Mouse (Mus musculus) kidney, adult 2 months (tissue): ENCODE data around the gene Gm21905. TPM values are rescaled to one million over a fixed set of nuclear protein-coding genes. Genes with fewer than 3 reads are reported as not detected.

Source experiments
- DNase-seq: peaks from one replicate; pipeline ENCODE4 v3.0.0; 2021
- H3K27ac ChIP-seq: fragments of 200-500 bp; 2 replicates; pipeline ENCODE4 v1.5.1; 2012; ENCODE audit warnings: low read depth, low read length, control low read depth, inconsistent platforms; ENCODE audit not compliant: insufficient read depth
- H3K27me3 ChIP-seq: fragments of 200-500 bp; replicated peaks from 2 replicates; pipeline ENCODE4 v1.6.1; 2012; ENCODE audit warnings: mild to moderate bottlenecking, moderate library complexity, low read length, inconsistent platforms; ENCODE audit not compliant: control insufficient read depth, insufficient read depth
- H3K36me3 ChIP-seq: fragments of 200-500 bp; 2 replicates; pipeline ENCODE4 v1.6.1; 2012; ENCODE audit warnings: mild to moderate bottlenecking, moderate library complexity, low read length, inconsistent platforms; ENCODE audit not compliant: control insufficient read depth, insufficient read depth
- H3K4me1 ChIP-seq: fragments of 200-500 bp; 2 replicates; pipeline ENCODE4 v1.6.1; 2011; ENCODE audit warnings: low read length; ENCODE audit not compliant: control insufficient read depth, insufficient read depth
- H3K4me3 ChIP-seq: fragments of 200-500 bp; 2 replicates; pipeline ENCODE4 v1.5.1; 2011; ENCODE audit warnings: mild to moderate bottlenecking, low read depth, low read length, control low read depth; ENCODE audit not compliant: insufficient read depth
- CTCF ChIP-seq: fragments of 200-500 bp; conservative IDR thresholded peaks from 2 replicates; pipeline ENCODE4 v1.5.1; 2011; ENCODE audit warnings: low read depth, mild to moderate bottlenecking, control low read depth, low read length, moderate library complexity, mixed read lengths; ENCODE audit not compliant: insufficient read depth, insufficient read length
- POLR2A ChIP-seq: fragments of 200-500 bp; IDR thresholded peaks from one replicate; pipeline ENCODE4 v1.6.1; 2011; ENCODE audit warnings: low read depth, low read length, control low read depth
- WGBS: fragments of 180-500 bp; shearing (Covaris S2); methylation state at CpG from one replicate; pipeline ENCODE4 v1.1.7; 2018; 5-methylcytosine and 5-hydroxymethylcytosine counted together
- polyA plus RNA-seq: library from polyadenylated mRNA; depleted of rRNA; stranded (reverse); fragments of >200 nt; gene quantifications from 2 replicates; pipeline ENCODE4 v1.2.3, GENCODE M21; 2012; rRNA removed

Gene Gm21905
- polyA plus RNA-seq, 1 experiment, result not detected

GRCm38 (mm10) chr5:67904555-67904954 lies 41.7 kb downstream of the Gm21905 start:
- TF ChIP-seq POLR2A, result no peak
- TF ChIP-seq CTCF, result no peak
- Histone ChIP-seq H3K4me3 (no peak overlapping the region), H3K4me1 (no peaks in the 10 kb centered on the region), H3K27me3 (no peaks in the 10 kb centered on the region), H3K27ac (no peak overlapping the region), H3K36me3 (no peaks in the 10 kb centered on the region)
- DNase-seq, result no peak
- WGBS, result 43% methylated on average over 2 of the region's 2 CpGs

- H3K4me3 ChIP-seq, result no peak overlapping the region
- 93% methylated on average over 1 of the region's 1 CpGs for WGBS
- no peaks in the 10 kb centered on the region for H3K4me1 ChIP-seq
- H3K27ac ChIP-seq, result no peak overlapping the region
- no peaks in the 10 kb centered on the region for H3K36me3 ChIP-seq
- TF ChIP-seq CTCF (no peak), POLR2A (no peak)
- DNase-seq, result no peak
- H3K27me3 ChIP-seq, result no peaks in the 10 kb centered on the region
These were observed 47.3 kb downstream of the Gm21905 start for GRCm38 (mm10) chr5:67898921-67899320.

- no peaks in the 10 kb centered on the region for H3K4me1 ChIP-seq
- 86% methylated on average over 9 of the region's 9 CpGs for WGBS
- no peaks in the 10 kb centered on the region for H3K36me3 ChIP-seq
- no peak for DNase-seq
- TF ChIP-seq CTCF (no peak), POLR2A (no peak)
- H3K4me3 ChIP-seq, result no peak overlapping the region
- no peak overlapping the region for H3K27ac ChIP-seq
- H3K27me3 ChIP-seq, result no peaks in the 10 kb centered on the region; the same call in 1 of the 2 replicates
These were observed 61.6 kb downstream of the Gm21905 start for GRCm38 (mm10) chr5:67884422-67885210.

GRCm38 (mm10) chr5:67883564-67884171 lies 62.6 kb downstream of the Gm21905 start:
- H3K27me3 ChIP-seq, result no peaks in the 10 kb centered on the region; the same call in 1 of the 2 replicates
- DNase-seq, result no peak
- H3K4me1 ChIP-seq, result no peaks in the 10 kb centered on the region
- no peaks in the 10 kb centered on the region for H3K36me3 ChIP-seq
- WGBS, result 68% methylated on average over 1 of the region's 1 CpGs
- TF ChIP-seq POLR2A, result no peak
- no peak for TF ChIP-seq CTCF
- H3K27ac ChIP-seq, result no peak overlapping the region
- no peak overlapping the region for H3K4me3 ChIP-seq

Other genes starting within 250 kb of the Gm21905 start
- 5.1 and 9.0 TPM in 2 replicates for gene Atp8a1, start 99.0 kb downstream of the Gm21905 start, polyA plus RNA-seq
- not detected in 2 replicates for gene Gm5108, start 4.8 kb downstream of the Gm21905 start, polyA plus RNA-seq
- not detected in 2 replicates for gene Grxcr1, start 85.4 kb upstream of the Gm21905 start, polyA plus RNA-seq